Mouse (Mus musculus) ES-E14 (cell line): Measurements from ENCODE around the gene Cygb.

Experiments
- CHD2 ChIP-seq: IDR thresholded peaks from 2 replicates; pipeline ENCODE4 v1.6.1; 2014; ENCODE audit warnings: mild to moderate bottlenecking, low read depth, low read length, inconsistent platforms
- HCFC1 ChIP-seq: IDR thresholded peaks from 2 replicates; pipeline ENCODE4 v1.6.1; 2012; ENCODE audit warnings: low read length, inconsistent platforms, borderline replicate concordance; ENCODE audit not compliant: insufficient read depth
- ZNF384 ChIP-seq: IDR thresholded peaks from 2 replicates; pipeline ENCODE4 v1.6.1; 2012; ENCODE audit warnings: low read depth, low read length, inconsistent platforms

- TF ChIP-seq CHD2 (no peak), ZNF384 (no peak), HCFC1 (no peak)
Measured at GRCm38 (mm10) chr11:116651339-116651738, 2.8 kb downstream of the Cygb start.
